In the genomic region with DNA sequence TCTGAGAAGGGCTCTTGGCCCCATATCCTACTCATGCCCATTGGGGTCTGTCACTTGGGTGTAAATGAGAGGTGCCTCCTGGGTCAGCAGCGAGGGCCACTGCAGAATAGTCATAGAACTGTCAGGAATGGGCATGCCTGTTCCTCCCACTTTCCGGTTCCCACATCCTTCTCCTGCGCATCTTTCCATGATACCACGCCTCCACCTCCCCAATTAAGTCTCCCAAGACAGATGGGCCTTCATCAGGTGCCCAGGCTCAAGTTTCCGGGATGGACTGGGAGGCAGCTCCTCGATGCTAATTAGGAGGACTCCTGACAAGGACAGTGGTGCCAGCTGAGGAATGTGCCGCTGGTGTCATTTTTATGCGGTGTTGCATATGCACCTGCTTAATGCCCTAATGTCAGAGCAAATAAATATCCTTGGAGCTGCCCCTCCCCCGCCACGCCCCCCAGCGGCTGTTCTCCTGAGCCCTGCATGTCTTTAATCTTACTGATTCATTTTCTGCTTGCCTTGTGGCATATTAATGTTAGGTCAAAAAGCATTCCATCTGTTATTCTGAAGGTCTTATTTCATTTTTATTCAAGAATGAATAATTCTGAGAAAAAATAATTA, we compare ENCODE assay signal across 15 mouse cellular contexts.
DNase-seq lines count a peak whose midpoint lies in the region; ATAC-seq and TF ChIP-seq lines count a peak whose summit lies in the region.
"Had no signal": no experiment of that assay in that cellular context is flagged by ENCODE, and none has a peak within 500 bp of the region (broad histone marks: within the 10 kb centered on the region; RNA-seq: fewer than 3 reads in every experiment).

No protein-coding gene starts in this region.

- no peaks in the 10 kb centered on the region for H3K27me3 ChIP-seq in intestine, postnatal 0 days (replicated peaks; ENCODE audit: control insufficient read depth, insufficient read depth, low read length)
- H3K27me3 ChIP-seq in intestine, embryonic 16.5 days (replicated peaks; ENCODE audit: control insufficient read depth, insufficient read depth, low read length), result no peaks in the 10 kb centered on the region
- H3K27me3 ChIP-seq in midbrain, embryonic 14.5 days (ENCODE audit: control insufficient read depth, insufficient read depth, low read length), result no peaks in the 10 kb centered on the region
- H3K27me3 ChIP-seq in midbrain, embryonic 15.5 days (replicated peaks), result no peaks in the 10 kb centered on the region
- H3K27me3 ChIP-seq in neural tube, embryonic 15.5 days (replicated peaks), result no peaks in the 10 kb centered on the region
- H3K27me3 ChIP-seq: hindbrain, embryonic 15.5 days had no signal

- TF ChIP-seq CTCF in intestine, postnatal 0 days (IDR thresholded peaks at IDR 0.05; ENCODE audit: low read depth), result 0 out of 2 replicates have a peak, but pooled peaks have one; percentile 27

- no peaks in the 10 kb centered on the region for H3K4me1 ChIP-seq in intestine, postnatal 0 days (replicated peaks; ENCODE audit: control insufficient read depth, insufficient read depth, low read length)
- no peaks in the 10 kb centered on the region; the same call in 1 of the 2 replicates for H3K4me1 ChIP-seq in intestine, embryonic 16.5 days (ENCODE audit: control insufficient read depth, insufficient read depth, low read length)
- H3K4me1 ChIP-seq in midbrain, embryonic 14.5 days (ENCODE audit: control insufficient read depth, insufficient read depth, low read length), result peaks cover 25% of the 10 kb centered on the region; the same call in 1 of the 2 replicates
- H3K4me1 ChIP-seq in midbrain, embryonic 15.5 days, result peaks cover 27% of the 10 kb centered on the region
- H3K4me1 ChIP-seq in neural tube, embryonic 15.5 days, result peaks cover 28% of the 10 kb centered on the region

- ATAC-seq in intestine, postnatal 0 days, result no peak
- ATAC-seq in intestine, embryonic 16.5 days, result no peak
- no peak; the same call in 1 of the 2 replicates for ATAC-seq in midbrain, embryonic 14.5 days (ENCODE audit: low FRiP score, low TSS enrichment)
- no peak for ATAC-seq in midbrain, embryonic 15.5 days (replicated peaks)
- no peak for ATAC-seq in neural tube, embryonic 15.5 days (ENCODE audit: low FRiP score)
- ATAC-seq: forebrain, embryonic 15.5 days had no signal

- 73% methylated on average over 11 of the region's 11 CpGs for WGBS in intestine, postnatal 0 days
- 68% methylated on average over 11 of the region's 11 CpGs for WGBS in intestine, embryonic 16.5 days
- 60% methylated on average over 11 of the region's 11 CpGs for whole genome bisulfite sequencing in midbrain, embryonic 14.5 days
- 70% methylated on average over 11 of the region's 11 CpGs for WGBS in midbrain, embryonic 15.5 days
- WGBS in neural tube, embryonic 15.5 days, result 65% methylated on average over 11 of the region's 11 CpGs

- no peak overlapping the region for H3K9ac ChIP-seq in intestine, postnatal 0 days (ENCODE audit: low read depth, low read length)
- H3K9ac ChIP-seq in intestine, embryonic 16.5 days (ENCODE audit: low read depth, low read length), result no peak overlapping the region
- H3K9ac ChIP-seq in midbrain, embryonic 14.5 days (replicated peaks; ENCODE audit: low read length), result no peak overlapping the region
- H3K9ac ChIP-seq in midbrain, embryonic 15.5 days, result no peak overlapping the region
- no peak overlapping the region for H3K9ac ChIP-seq in neural tube, embryonic 15.5 days (replicated peaks)
- H3K9ac ChIP-seq: forebrain, embryonic 15.5 days; hindbrain, embryonic 15.5 days; lung, embryonic 14.5 days had no signal

- H3K27ac ChIP-seq in intestine, postnatal 0 days (ENCODE audit: low read depth, low read length), result no peak overlapping the region
- no peak overlapping the region for H3K27ac ChIP-seq in intestine, embryonic 16.5 days (ENCODE audit: low read length)
- H3K27ac ChIP-seq in midbrain, embryonic 14.5 days (replicated peaks; ENCODE audit: low read depth, low read length), result no peak overlapping the region
- no peak overlapping the region for H3K27ac ChIP-seq in midbrain, embryonic 15.5 days
- H3K27ac ChIP-seq in neural tube, embryonic 15.5 days (replicated peaks), result no peak overlapping the region
- H3K27ac ChIP-seq: forebrain, embryonic 15.5 days; hindbrain, embryonic 15.5 days had no signal

- H3K4me3 ChIP-seq in intestine, postnatal 0 days (ENCODE audit: low read depth, low read length), result no peak overlapping the region
- H3K4me3 ChIP-seq in intestine, embryonic 16.5 days (ENCODE audit: low read length), result no peak overlapping the region
- no peak overlapping the region for H3K4me3 ChIP-seq in midbrain, embryonic 14.5 days (replicated peaks; ENCODE audit: low read depth, low read length)
- no peak overlapping the region for H3K4me3 ChIP-seq in midbrain, embryonic 15.5 days
- no peak overlapping the region for H3K4me3 ChIP-seq in neural tube, embryonic 15.5 days (replicated peaks)
- H3K4me3 ChIP-seq: forebrain, embryonic 15.5 days; hindbrain, embryonic 15.5 days had no signal

- peak; percentile 56 to 73 for DNase-seq in cerebellum, postnatal 14 days
- DNase-seq in cerebellum, adult 8-10 months, result no peak
- peak; percentile 54 for DNase-seq in midbrain, embryonic 14.5 days
- DNase-seq in adrenal gland, postnatal 25 days, result peak; percentile 40
- DNase-seq: gastrocnemius, postnatal 14 days; left cerebral cortex, postnatal 4 days; lung, embryonic 14.5 days; thymus, adult 18-20 months had no signal

- H3K36me3 ChIP-seq in intestine, postnatal 0 days (ENCODE audit: control insufficient read depth, insufficient read depth), result no peaks in the 10 kb centered on the region
- H3K36me3 ChIP-seq in intestine, embryonic 16.5 days (ENCODE audit: control insufficient read depth, insufficient read depth, low read length), result no peaks in the 10 kb centered on the region
- H3K36me3 ChIP-seq in midbrain, embryonic 14.5 days (ENCODE audit: control insufficient read depth, insufficient read depth, low read length), result no peaks in the 10 kb centered on the region
- no peaks in the 10 kb centered on the region for H3K36me3 ChIP-seq in midbrain, embryonic 15.5 days (replicated peaks)
- H3K36me3 ChIP-seq in neural tube, embryonic 15.5 days, result no peaks in the 10 kb centered on the region
- H3K36me3 ChIP-seq: forebrain, embryonic 15.5 days; hindbrain, embryonic 15.5 days had no signal

- H3K4me2 ChIP-seq in intestine, postnatal 0 days (replicated peaks; ENCODE audit: low read depth), result no peak overlapping the region
- no peak overlapping the region for H3K4me2 ChIP-seq in intestine, embryonic 16.5 days (ENCODE audit: low read depth, low read length)
- H3K4me2 ChIP-seq in midbrain, embryonic 14.5 days (ENCODE audit: low read length), result no peak overlapping the region
- H3K4me2 ChIP-seq in midbrain, embryonic 15.5 days, result no peak overlapping the region
- H3K4me2 ChIP-seq in neural tube, embryonic 15.5 days, result no peak overlapping the region
- H3K4me2 ChIP-seq: forebrain, embryonic 15.5 days; hindbrain, embryonic 15.5 days; liver, embryonic 11.5 days; lung, embryonic 14.5 days had no signal

- H3K9me3 ChIP-seq in intestine, postnatal 0 days (ENCODE audit: control insufficient read depth), result no peaks in the 10 kb centered on the region
- H3K9me3 ChIP-seq in intestine, embryonic 16.5 days (ENCODE audit: control insufficient read depth, low read length), result no peaks in the 10 kb centered on the region
- H3K9me3 ChIP-seq in midbrain, embryonic 14.5 days (ENCODE audit: control insufficient read depth, low read length), result no peaks in the 10 kb centered on the region
- H3K9me3 ChIP-seq in midbrain, embryonic 15.5 days, result no peaks in the 10 kb centered on the region
- no peaks in the 10 kb centered on the region for H3K9me3 ChIP-seq in neural tube, embryonic 15.5 days (replicated peaks)
- H3K9me3 ChIP-seq: forebrain, embryonic 15.5 days; hindbrain, embryonic 15.5 days had no signal
